Mouse (Mus musculus) midbrain, postnatal 0 days (tissue): ENCODE data around the gene Jsrp1. TPM values are rescaled to one million over a fixed set of nuclear protein-coding genes. Genes with fewer than 3 reads are reported as not detected.
A peak's percentile ranks its signal among the peaks of the same experiment; 100 is the strongest.
"Not testable (repeated sequence)": the region's sequence is repeated elsewhere in the genome, so short reads cannot be mapped to it uniquely, and the experiment has no call there.

Source experiments
- ATAC-seq: fragments of 200-750 bp; cut with Nextera tagmentation; 2 replicates; pipeline ENCODE4 v1.8.0; 2017; ENCODE audit warnings: moderate number of reproducible peaks, mild to moderate bottlenecking, moderate TSS enrichment, moderate library complexity; ENCODE audit not compliant: low FRiP score
- DNase-seq: peaks from one replicate; pipeline ENCODE4 v3.0.0-alpha.2; 2015; ENCODE audit warnings: low spot score
- H3K27ac ChIP-seq: fragments of 300-500 bp; sonication (generic); 2 replicates; pipeline ENCODE4 v1.5.1; 2014; ENCODE audit warnings: low read depth, mild to moderate bottlenecking, low read length, mixed read lengths
- H3K27me3 ChIP-seq: fragments of 300-500 bp; sonication (generic); 2 replicates; pipeline ENCODE4 v1.6.1; 2014; ENCODE audit warnings: low read length, control low read depth, mixed read lengths; ENCODE audit not compliant: insufficient read depth
- H3K36me3 ChIP-seq: fragments of 300-500 bp; sonication (generic); 2 replicates; pipeline ENCODE4 v1.6.1; 2014; ENCODE audit warnings: low read length, control low read depth, mixed read lengths; ENCODE audit not compliant: insufficient read depth
- H3K4me1 ChIP-seq: fragments of 300-500 bp; sonication (generic); 2 replicates; pipeline ENCODE4 v1.6.1; 2014; ENCODE audit warnings: mild to moderate bottlenecking, control low read depth, antibody characterized with exemption, low read length, mixed read lengths; ENCODE audit not compliant: insufficient read depth
- H3K4me2 ChIP-seq: fragments of 300-500 bp; sonication (generic); 2 replicates; pipeline ENCODE4 v1.6.1; 2014; ENCODE audit warnings: low read depth, mild to moderate bottlenecking, low read length, mixed read lengths; ENCODE audit not compliant: poor library complexity, severe bottlenecking
- H3K4me3 ChIP-seq: fragments of 300-500 bp; sonication (generic); 2 replicates; pipeline ENCODE4 v1.5.1; 2014; ENCODE audit warnings: low read depth, mild to moderate bottlenecking, low read length, moderate library complexity
- H3K9ac ChIP-seq: fragments of 300-500 bp; sonication (generic); replicated peaks from 2 replicates; pipeline ENCODE4 v1.6.1; 2014; ENCODE audit warnings: mild to moderate bottlenecking, low read length, moderate library complexity, mixed read lengths; ENCODE audit not compliant: poor library complexity, severe bottlenecking
- H3K9me3 ChIP-seq: fragments of 300-500 bp; sonication (generic); 2 replicates; pipeline ENCODE4 v1.6.1; 2016; ENCODE audit warnings: low read length, control low read depth
- CTCF ChIP-seq: IDR thresholded peaks from 2 replicates; pipeline ENCODE4 v1.5.1; 2016; ENCODE audit warnings: antibody characterized with exemption, mild to moderate bottlenecking
- WGBS: fragments of 180-500 bp; shearing (Covaris S2); extraction: QIAGEN DNeasy Blood & Tissue Kit; methylation state at CpG from one replicate; pipeline ENCODE4 v1.1.7; 2014; 5-methylcytosine and 5-hydroxymethylcytosine counted together
- polyA plus RNA-seq: library from polyadenylated mRNA; unstranded; fragments of >200 nt; fragmentation: Nextera tagmentation; extraction: Ambion mirVana; gene quantifications from 2 replicates; pipeline ENCODE4 v1.2.1, GENCODE M21; 2015
- total RNA-seq: library from RNA; depleted of rRNA; stranded (reverse); fragments of >200 nt; gene quantifications from 2 replicates; pipeline ENCODE4 v1.2.3, GENCODE M21; 2014

Jsrp1 gene
- total and polyA plus RNA-seq, 2 experiments from 2014 or later = 1.1 TPM; not detected in 1

GRCm38 (mm10) chr10:80821991-80822390 is 8.7 kb upstream of the Jsrp1 start:
- Histone ChIP-seq H3K9me3 (no peaks in the 10 kb centered on the region), H3K4me2 (no peak overlapping the region), H3K4me1 (no peaks in the 10 kb centered on the region), H3K27ac (no peak overlapping the region), H3K36me3 (no peaks in the 10 kb centered on the region), H3K27me3 (no peaks in the 10 kb centered on the region), H3K9ac (no peak overlapping the region), H3K4me3 (no peak overlapping the region)
- DNase-seq (no peak), ATAC-seq (no peak)
- TF ChIP-seq CTCF = peak; percentile 68
- 38% methylated on average over 2 of the region's 2 CpGs for WGBS

GRCm38 (mm10) chr10:80819406-80819805 is 6.1 kb upstream of the Jsrp1 start:
- WGBS = 54% methylated on average over 3 of the region's 3 CpGs
- TF ChIP-seq CTCF = no peak
- DNase-seq (no peak), ATAC-seq (no peak)
- H3K4me3 ChIP-seq = no peak overlapping the region
- no peaks in the 10 kb centered on the region for H3K36me3 ChIP-seq
- H3K27ac ChIP-seq = no peak overlapping the region
- H3K9ac ChIP-seq = no peak overlapping the region
- no peaks in the 10 kb centered on the region for H3K9me3 ChIP-seq
- no peaks in the 10 kb centered on the region for H3K4me1 ChIP-seq
- H3K4me2 ChIP-seq = no peak overlapping the region
- H3K27me3 ChIP-seq = no peaks in the 10 kb centered on the region

- no peaks in the 10 kb centered on the region for H3K4me1 ChIP-seq
- H3K27me3 ChIP-seq = no peaks in the 10 kb centered on the region
- no peaks in the 10 kb centered on the region for H3K9me3 ChIP-seq
- 58% methylated on average over 6 of the region's 6 CpGs for WGBS
- H3K9ac ChIP-seq = no peak overlapping the region
- H3K4me3 ChIP-seq = no peak overlapping the region
- no peaks in the 10 kb centered on the region for H3K36me3 ChIP-seq
- no peak overlapping the region for H3K4me2 ChIP-seq
- no peak for DNase-seq
- no peak for TF ChIP-seq CTCF
- H3K27ac ChIP-seq = no peak overlapping the region
- no peak for ATAC-seq
Observed at GRCm38 (mm10) chr10:80818599-80819281, 5.4 kb upstream of the Jsrp1 start.

GRCm38 (mm10) chr10:80817955-80818354 is 4.7 kb upstream of the Jsrp1 start:
- 81% methylated on average over 7 of the region's 7 CpGs for WGBS
- not testable (repeated sequence) for DNase-seq, ATAC-seq, H3K4me2 ChIP-seq, H3K9ac ChIP-seq, H3K4me1 ChIP-seq, H3K9me3 ChIP-seq, H3K27ac ChIP-seq, H3K4me3 ChIP-seq, H3K27me3 ChIP-seq, H3K36me3 ChIP-seq
- peak; percentile 44; the same call in 1 of the 2 replicates for TF ChIP-seq CTCF

- Histone ChIP-seq H3K27me3 (no peaks in the 10 kb centered on the region), H3K36me3 (no peaks in the 10 kb centered on the region), H3K4me3 (no peak overlapping the region), H3K4me1 (no peaks in the 10 kb centered on the region), H3K27ac (no peak overlapping the region), H3K9me3 (no peaks in the 10 kb centered on the region), H3K4me2 (no peak overlapping the region), H3K9ac (no peak overlapping the region)
- ATAC-seq = no peak
- WGBS = 58% methylated on average over 2 of the region's 2 CpGs
- TF ChIP-seq CTCF = no peak
- no peak for DNase-seq
Observed at GRCm38 (mm10) chr10:80817164-80817563, 3.9 kb upstream of the Jsrp1 start.

GRCm38 (mm10) chr10:80816303-80816702 is 3.0 kb upstream of the Jsrp1 start:
- not testable (repeated sequence) for H3K36me3 ChIP-seq, H3K9ac ChIP-seq, ATAC-seq, H3K4me3 ChIP-seq, H3K9me3 ChIP-seq, H3K27me3 ChIP-seq, H3K4me1 ChIP-seq, H3K27ac ChIP-seq, DNase-seq, H3K4me2 ChIP-seq
- 80% methylated on average over 3 of the region's 3 CpGs for WGBS
